Mouse (Mus musculus) liver, adult 2 months (tissue): ENCODE data around the gene Lhx9.

Source experiments
- CTCF ChIP-seq: fragments of 200-500 bp; IDR thresholded peaks from 2 replicates; pipeline ENCODE4 v1.5.1; 2011; ENCODE audit warnings: low read depth, low read length, control low read depth
- POLR2A ChIP-seq: fragments of 200-500 bp; IDR thresholded peaks from 2 replicates; pipeline ENCODE4 v1.6.1; 2011; ENCODE audit warnings: low read length, control low read depth; ENCODE audit not compliant: insufficient read depth; ENCODE audit errors: extremely low read depth

DNA sequence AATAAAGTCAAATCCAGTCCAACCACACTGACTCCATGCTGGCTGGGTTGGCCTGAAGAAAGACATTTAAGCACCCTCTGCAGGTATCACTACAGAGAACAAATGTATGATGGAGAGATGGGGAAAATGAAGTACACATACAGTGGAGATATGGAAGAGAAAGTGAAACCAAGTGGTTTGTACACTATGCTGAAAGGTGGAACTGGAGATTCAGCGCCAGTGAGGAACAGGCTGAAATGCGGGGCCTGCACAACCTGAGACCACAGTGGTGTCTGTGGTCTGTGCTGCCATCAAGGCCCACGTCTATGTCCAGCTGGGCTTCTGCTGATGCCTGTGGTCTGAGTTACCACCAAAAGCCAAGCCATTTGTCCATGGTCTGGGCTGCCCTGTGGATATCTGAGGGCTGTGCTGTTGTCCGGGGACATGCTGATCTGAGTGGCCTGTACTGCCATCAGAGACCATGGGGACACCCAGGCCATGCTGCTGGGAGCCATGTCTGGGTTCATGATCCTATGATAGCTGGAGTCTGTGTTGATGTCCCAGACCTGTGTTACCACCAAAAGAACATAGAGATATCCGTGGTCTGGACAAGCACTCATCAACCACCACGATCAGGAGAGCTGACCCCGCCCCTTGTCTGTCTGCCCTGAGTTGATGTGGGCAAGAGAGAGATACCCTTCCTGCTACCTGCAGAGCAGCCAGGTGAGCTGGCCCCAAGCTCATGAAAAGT is 26.0 kb downstream of the Lhx9 start:
- TF ChIP-seq CTCF: no peak
- no peak for TF ChIP-seq POLR2A
